Mouse (Mus musculus): Measurements from ENCODE around the gene Itgal.
"Not testable (repeated sequence)": the region's sequence is repeated elsewhere in the genome, so short reads cannot be mapped to it uniquely, and the experiment has no call there.

Gene Itgal

DNA sequence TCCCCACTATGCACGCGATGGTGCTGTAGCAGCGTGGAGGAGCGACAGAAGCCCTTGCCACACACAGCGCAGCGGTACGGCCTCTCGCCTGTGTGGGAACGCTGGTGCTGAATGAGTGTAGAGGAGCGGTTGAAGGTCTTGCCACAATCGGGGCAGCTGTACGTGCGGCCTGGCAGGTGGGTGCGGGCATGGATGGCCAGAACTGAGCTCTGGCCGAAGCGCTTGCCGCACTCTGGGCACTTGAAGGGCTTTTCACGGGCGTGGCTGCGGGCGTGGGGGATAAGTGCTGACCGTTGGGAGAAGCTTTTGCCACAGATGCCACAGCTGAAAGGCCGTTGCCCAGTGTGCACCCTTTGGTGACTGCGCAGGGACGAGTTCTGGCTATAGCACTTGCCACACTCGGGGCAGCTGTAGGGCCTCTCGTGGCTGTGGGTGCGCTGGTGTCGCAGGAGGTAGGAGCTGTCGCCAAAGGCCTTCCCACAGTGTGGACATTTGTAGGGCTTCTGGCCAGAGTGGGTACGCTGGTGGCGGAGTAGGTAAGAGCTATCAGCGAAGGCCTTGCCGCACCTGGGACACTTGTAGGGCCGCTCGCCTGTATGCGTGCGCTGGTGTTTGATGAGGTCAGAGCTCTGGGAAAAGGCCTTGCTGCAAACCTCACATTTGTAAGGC lies 47.4 kb downstream of the Itgal start:
- peak; percentile 12 for DNase-seq

DNA sequence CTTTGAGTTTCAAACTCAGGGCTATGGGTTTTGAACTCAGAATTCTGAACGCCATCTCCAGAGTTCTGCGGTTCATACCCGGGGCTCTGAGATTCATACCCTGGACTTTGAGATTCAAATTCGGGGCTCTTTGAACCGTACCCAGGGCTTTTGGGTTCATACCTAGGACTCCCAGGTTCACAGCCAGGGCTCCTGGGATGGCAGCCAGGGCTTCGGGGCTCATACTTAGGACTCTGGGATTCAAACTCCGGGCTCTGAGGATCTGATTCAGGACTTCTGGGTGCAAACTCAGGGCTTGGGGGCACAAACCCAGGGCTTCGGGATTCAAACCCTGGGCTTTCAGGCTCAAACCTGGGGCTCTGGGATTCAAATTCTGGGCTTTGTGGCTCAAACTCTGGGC lies 48.3 kb downstream of the Itgal start:
- DNase-seq, result no peak

DNA sequence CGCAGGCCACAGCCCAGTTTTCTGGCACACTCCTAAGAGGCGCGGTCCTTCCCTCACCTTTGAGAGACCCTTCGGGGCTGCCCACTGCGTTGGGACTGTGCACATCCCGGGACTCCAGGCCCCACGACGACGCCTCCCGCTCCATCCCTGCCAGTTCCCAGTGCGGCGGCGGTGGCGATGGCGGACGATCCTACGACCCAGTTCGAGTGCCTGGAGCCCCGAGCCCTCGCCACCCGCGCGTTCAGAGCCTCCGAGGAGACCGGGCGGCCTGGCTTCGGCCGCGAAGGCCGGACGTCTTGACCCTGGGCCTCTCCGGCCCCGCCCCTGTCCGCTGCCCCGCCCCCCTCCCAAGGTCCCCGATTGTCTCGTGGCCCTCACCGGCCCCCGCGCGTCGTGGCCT lies 49.0 kb downstream of the Itgal start:
- DNase-seq, result no peak

DNA sequence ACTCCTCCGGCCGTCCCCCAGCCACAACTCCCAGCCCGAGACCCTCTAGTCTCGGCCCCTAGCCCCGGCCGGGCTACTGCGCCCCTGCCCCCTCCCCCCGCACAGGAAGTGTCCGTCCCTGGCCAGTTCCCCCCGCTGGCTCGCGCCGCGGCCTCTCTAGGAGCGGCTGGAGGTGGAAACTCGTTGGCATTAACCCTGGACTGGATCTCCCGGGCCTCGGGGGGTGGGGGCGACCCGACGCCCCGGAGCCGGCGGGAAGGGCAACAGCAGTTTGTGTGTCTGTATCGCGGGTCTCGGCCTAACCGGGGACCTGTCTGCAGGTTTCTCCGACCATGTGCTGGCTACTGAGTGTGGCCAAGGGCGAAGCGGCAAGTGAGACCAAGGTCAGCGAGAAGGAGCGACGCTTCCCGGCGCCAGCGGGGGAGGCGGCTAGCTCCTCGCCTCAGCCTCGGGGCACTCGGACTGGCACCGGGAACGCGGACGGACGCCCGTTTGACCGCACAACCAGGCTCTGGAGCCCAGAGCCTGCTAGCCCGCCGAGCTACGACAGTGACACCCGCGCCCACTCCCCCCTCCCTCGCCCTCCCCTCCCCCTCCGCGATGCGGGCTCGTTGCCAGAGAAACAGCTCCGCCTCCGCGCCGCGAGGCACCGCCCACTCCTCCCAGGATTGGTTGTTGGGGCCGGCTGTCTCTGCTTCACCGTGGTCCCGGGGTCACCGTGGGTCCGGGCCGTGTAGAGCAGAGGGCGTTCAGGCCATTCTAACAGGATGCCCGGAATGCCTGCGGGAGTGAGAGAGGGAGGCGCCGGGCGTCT lies 49.7 kb downstream of the Itgal start, which contains the start of gene Zfp768:
Zfp768 (minus strand) TSS at position 78 of the 814 bp plus-strand sequence.
- peak; percentile 86 for DNase-seq

DNA sequence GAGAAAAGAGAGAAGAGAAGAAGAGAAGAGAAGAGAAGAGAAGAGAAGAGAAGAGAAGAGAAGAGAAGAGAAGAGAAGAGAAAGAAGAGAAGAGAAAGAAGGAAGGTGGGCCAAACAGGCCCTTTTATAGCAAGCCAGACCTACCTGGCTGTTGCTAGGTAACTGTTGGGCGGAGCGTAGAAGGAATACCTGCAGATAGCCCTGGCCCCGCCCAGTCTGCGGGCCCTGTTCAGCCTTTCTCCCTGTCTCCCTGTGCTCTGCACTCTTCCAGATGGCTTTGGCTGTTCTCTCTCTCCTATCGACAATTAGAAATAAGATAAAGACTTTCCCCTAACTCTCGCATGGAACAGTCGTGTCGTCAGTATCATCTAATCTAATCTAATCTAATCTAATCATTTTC lies 50.6 kb downstream of the Itgal start:
- DNase-seq, result peak; percentile 18

DNA sequence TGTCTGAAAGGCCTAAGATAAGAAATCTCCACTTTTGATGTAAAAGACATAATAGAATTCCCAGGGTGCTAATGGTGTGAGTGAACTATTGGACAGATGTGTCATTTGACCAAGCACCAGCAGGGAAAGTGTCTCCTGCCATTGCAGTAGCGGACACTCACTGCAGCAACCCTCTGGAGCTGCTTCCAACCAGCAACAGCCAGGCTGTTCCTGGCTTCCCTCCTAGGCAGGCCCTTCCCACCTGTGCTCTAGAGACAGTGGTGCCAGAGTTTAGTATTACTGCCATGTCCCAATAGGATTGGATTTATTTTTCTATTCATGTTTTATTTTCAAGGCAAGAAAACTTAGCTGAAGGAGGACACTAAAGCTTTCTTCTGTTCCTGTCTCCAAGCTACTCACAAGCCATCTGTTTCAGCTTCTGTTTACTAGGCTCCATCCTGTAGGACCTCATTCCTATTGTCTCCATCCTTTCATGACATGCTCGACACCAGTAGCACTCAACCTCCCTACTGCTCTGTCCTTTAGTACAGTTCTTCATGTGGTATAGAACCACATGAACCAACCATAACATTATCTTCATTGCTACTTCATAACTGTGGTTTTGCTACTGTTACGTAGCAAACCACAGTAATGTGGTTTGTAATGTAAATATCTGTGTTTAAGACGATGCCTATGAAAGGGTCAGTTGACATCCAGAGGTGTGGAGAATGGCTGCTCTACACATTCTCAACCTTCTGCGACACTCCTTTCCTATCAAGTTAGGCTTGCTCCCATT lies 55.4 kb downstream of the Itgal start:
- no peak for DNase-seq

DNA sequence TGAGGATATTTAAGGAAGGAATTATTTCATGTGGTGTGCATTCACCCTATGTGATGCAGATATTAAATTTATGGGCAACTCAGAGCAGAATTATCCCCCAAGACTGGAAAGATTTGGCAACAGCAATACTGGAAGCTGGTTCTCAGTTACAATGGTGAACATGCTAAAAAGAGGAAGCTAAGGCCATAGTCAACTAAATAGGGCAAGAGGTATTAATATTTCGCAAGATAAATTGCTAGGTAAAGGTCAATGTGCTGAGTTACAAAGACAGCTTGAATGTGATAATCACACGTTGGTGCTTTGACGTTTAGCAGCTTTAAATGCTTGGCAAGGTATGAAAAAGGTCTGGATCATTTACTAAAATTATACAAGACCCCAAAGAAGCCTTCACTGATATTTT lies 59.7 kb downstream of the Itgal start:
- DNase-seq, result no peak

DNA sequence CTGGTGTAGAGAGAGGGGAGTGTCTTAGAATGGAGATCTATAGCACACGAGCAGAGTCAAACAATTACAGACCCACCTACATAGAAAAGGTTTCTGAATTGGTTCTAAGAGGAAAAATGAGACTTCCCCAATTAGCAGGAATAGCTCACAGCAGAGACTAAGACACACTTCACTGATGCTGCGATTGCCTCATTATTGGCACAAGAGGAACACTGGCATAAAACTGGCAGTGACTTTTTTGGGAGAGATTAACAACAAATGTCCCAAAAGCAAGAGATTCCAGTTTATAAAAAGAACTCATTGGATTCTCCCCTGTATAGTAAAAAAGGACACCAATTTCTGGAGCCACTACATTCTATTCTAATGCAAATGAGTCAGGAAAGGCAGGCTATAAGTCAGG lies 61.8 kb downstream of the Itgal start:
- no peak for DNase-seq

DNA sequence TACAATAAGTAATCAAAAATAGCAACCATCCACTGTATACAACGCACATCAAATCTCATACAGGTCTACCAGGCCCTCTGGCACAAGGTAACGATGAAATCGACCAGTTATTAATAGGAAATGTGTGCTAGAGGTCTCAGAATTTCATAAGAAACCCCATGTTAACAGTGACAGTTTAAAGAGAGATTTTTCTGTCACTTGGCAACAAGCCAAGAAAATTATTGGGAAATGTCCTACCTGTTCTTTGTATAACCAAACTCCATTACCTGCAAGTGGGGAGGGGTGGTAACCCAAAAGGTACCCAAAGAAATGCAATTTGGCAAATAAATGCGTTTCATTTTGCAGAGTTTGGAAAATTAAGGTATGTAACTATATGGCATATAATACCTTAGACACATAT lies 62.4 kb downstream of the Itgal start:
- no peak for DNase-seq

DNA sequence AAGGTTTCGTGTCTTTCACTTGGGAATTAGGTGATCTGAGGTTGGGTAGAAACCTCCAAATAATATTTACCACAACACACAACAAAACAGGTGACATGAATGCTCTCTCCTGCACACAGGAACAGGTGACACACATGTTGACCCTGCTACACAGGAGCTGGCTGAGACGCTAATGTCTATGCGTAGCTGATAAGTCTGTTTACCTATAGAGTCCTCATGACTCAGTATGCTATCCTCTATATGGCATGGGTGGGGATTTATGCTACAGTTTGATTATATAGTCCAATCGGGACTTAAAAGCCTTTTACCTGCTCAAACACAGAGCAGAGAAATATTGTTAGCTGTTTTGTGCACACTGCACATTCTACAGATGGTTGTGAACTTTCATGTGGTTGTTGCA lies 64.2 kb downstream of the Itgal start:
- DNase-seq, result no peak

DNA sequence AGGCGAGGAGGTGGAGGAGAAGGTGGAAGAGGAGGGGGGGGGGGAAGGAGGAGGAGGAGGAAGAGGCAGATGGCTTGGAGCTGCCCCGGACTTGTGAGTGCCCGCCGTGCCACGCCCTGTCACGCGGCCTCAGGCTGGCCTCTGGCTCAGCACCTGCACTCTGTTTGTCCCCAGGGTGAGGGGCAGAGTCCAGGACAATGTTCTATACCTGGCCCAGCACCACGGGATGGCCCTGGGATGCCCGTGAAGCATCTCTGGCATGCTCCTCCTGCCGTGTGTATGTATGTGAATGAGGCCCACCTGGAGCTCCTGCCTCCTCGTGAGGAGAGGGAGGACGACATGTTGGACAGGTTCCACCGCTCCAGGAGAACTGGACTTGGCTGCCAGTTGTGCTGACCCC lies 65.4 kb downstream of the Itgal start:
- DNase-seq, result no peak

DNA sequence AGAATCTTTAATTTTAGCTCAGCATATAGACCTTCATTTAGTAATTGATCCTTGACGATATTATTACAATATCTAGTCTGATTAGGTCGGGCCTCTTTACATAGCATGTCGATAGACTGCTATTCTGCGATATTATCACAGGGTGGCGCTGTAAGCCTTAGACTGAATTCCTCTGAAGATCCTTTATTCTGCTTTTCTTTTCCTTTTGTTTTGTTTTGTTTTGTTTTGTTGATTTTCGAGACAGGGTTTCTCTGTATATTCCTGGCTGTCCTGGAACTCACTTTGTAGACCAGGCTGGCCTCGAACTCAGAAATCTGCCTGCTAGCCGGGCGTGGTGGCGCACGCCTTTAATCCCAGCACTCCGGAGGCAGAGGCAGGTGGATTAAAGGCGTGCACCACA lies 66.4 kb downstream of the Itgal start:
- not testable (repeated sequence) for DNase-seq

DNA sequence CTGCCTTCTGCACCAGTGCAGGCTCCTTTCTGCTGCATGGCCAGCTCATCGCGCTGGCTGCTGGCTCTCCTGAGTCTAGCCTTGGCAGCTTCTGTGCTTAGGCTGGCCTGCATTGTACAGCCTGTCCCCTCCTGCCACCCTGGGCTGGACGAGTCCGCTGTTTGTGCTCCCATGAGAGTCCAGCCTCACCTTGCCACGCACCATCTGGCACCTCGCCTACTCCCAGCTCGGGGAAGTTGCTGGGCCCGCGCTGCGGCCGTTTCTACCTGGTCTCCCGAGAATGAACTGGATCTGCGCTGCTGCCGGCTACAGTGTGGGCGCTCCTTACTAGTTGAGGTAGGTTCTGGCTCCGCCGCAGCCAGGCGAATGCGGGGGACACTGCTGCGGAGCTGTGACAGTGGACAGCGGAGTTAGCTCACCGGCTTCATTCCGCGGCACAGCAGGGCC lies 67.4 kb downstream of the Itgal start:
- DNase-seq, result no peak

DNA sequence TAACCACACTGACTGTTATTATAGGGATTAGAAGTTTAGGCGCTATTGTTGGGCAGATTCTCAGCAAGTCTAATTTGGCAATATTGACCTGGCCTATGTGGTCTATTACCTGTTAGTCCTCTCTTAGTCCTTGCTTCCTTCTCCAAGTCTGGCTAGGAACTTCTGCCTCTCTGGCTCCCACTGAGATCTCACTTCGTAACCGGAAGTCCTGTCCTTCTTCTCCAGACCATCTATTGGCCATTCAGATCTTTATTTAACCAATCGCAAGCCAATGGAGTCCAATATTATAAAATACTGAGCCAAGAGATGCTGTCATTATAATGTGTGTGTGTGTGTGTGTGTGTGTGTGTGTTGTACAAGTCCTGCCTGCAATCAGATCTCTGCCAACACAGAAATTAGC lies 68.1 kb downstream of the Itgal start:
- DNase-seq, result peak; percentile 31

DNA sequence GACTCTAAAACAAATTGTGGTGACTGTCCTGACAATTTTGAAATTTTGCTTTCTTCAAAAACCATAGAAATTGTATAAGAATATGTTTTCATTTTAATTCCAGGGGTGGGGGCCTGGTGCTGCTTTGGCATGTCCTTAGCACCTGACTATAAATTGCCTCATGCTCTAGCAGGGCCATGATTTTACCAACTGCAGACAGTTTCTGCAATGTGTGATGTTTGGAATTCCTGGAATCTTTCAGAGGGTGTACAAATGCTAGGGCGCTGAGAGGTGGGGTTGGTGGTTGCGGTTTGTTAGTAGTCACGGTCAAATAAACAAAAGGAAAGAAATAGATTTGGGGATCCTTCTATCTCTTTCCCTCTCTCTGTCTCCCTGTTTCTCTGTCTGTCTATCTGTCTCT lies 70.2 kb downstream of the Itgal start:
- DNase-seq, result no peak

DNA sequence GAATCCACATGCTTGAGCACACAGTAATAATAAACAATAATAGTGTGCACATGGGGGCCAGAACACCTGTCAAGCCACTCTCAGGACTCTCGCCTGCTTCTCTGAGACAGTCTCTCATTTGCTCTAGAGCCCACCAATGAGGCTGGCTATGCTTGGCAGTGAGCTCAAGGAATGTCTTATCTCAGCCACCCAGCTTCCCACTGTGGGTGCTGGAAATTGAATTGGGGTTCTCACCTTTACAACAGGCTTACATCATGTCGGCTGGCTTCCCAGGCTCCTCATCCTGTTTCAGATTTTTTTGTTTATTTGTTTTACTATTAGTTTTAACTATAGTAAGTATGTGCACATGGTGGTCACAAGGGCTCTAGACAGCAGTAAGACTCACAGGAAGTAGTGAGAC lies 75.2 kb downstream of the Itgal start:
- DNase-seq, result no peak

DNA sequence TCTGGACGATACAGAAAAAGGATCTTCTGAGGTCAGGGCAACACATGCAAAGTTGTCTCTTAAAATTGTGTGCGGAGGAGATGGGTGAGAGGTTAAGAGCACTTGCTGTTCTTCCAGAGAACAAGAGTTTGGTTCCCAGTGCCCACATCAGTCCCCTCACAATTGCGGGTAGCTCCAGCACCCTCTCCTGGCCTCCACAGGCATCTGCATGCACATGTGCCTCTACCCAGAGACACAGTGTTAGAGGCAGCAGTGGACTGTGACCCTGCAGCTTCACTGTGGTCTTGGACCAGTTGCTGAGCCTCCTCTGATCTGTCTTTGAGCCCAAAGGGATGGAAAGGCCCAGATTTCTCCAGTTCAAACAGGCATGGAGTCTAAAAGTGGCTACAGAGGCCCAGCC lies 75.8 kb downstream of the Itgal start:
- not testable (repeated sequence) for DNase-seq

DNA sequence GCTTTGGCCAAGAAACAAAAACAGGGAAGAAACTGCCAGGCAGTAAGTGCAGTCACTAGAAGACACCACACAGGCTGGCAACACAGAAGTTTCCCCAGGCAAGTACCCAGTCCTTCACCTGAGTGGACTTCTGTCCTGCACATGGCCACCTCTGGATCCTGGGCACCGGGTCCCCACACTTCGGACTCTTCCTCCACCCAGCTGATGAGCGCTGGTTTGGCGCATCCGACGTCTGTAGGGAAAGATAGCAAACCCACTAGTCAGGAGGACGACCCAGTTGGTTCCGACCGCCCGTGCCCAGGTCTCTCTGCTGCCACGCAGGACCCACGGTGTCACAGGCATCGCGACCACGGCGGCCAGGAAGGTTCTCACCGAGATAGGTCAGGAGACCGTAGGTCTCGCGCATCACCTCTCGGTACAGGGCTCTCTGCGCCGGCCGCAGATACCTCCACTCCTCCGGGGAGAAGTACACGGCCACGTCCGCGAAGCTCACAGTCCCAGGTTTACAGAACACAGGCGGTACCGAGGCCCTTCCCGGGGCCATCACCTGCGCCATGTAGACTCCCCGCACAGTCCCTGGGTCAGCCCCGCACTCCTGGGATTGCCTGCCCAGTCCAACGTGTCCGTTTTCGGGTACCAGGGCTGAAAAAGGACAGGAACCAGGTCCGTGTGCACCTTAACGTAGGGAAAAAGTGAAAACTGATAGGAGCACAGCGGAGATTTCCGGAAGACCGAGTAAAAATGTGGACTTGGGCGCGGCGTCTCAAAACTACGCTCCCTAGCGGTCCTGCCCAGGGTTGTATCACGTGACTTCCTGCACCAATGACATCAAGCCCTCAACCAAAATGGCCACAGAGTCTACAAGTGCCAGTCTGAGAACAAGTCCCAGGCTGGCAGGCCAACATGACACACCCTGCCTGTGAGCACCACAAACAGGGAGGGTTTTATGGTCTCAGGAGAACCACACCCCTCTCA lies 79.5 kb downstream of the Itgal start, which contains the start of gene Zfp747:
Zfp747 (minus strand) TSS at position 780 of the 975 bp plus-strand sequence.
- peak; percentile 96 for DNase-seq

DNA sequence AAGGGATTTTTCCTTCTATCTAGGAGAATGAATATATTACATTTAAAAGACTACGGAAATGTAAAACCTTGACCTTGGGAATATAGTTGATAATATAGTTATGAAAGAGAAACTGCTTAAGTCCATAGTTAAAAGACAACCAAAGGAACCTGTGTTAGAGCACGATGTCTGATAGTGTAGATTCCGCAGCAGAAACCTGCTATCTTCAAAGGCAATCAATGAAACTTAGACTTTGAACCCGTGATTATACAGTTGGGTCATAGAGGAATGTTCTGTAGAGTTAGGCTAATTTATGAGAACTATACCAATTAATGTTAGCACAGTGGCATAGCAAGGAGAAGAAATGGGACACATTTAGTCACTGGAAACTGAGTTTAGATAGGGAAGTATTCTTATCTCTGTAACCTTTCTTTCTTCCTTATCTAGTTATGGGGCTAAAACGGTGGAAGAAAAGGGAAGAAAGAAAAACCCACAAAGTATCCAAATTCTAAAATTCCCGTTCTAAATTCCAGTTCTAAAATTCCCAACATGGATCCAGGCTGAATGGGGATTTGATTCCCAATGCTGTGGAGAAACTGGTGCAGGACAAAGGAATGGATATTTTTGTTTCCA lies 82.4 kb downstream of the Itgal start:
- DNase-seq, result no peak

Measured in layer of hippocampus, adult 9-11 months (tissue).